Mouse (Mus musculus): ENCODE data around the gene Ctsw.

Ctsw gene

GRCm38 (mm10) chr19:5488878-5489571 lies 20.7 kb upstream of the Ctsw start:
- DNase-seq (ENCODE audit: low read depth, low spot score) = peak; percentile 98

DNA sequence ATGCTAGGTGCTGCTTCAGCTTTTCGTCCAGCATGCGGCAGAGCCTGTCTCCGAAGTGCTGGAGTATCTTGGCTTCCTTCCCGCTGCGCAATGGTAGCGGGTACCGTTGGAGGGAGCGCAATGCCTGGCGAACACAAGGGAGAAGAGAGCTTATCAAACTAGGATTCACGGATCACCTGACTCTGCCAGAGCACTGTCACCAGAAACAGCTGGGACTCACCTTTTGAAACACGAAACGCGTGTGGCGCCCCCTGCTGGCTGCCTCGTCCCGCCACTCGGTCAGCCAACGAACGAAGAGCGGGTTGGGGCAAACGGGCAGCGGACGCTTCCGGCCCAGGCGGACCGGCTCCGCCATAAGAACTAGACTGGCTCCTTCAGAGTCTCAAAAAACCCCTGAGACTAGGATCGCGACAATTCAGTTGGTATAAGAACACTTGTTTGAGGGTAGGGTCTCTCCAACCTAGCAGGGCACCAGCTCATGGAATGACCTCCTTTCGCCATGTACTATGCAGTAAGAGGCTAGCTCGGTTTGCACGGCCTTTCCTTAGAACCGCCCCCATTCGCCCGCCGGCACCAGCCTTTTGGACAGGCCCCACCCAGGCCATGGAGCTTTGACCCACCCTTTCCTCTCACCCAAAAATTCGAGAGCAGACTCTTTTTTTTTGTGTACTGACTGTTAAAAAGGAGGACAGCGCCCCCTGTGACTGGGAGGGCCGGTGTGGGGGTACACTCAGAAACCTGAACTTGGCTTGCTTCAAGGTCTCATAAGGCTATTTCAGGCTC lies 19.7 kb upstream of the Ctsw start, which contains the start of gene Mus81:
TSS of gene Mus81 (minus strand) at position 635 of the 783 bp plus-strand sequence.
- peak; percentile 96 for DNase-seq (ENCODE audit: low read depth, low spot score)

GRCm38 (mm10) chr19:5486771-5487170 lies 18.5 kb upstream of the Ctsw start:
- no peak for DNase-seq (ENCODE audit: low read depth, low spot score)

DNA sequence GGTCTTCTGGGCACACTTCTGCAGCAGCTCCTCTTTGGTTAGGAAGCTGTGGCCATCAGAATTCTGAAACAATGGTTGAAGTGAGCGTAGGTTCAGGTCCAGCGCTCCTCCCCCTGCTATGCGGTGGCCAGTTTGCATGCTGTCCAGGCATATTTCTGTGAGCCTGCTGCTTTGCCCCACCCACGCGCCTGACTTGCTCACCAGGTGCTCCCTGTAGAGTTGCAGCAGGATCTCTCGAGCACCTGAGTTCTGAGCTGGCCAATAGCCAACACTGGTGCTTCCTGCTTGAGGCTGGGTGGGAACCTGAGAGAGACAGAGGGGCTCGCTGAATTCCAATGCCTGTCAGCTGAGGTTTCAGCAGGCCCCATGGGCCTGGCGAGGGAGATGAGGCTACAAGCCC lies 18.0 kb upstream of the Ctsw start:
- DNase-seq (ENCODE audit: low read depth, low spot score) = no peak

GRCm38 (mm10) chr19:5485821-5486220 lies 17.5 kb upstream of the Ctsw start:
- no peak for DNase-seq (ENCODE audit: low read depth, low spot score)

GRCm38 (mm10) chr19:5485371-5485770 lies 17.1 kb upstream of the Ctsw start:
- no peak for DNase-seq (ENCODE audit: low read depth, low spot score)

DNA sequence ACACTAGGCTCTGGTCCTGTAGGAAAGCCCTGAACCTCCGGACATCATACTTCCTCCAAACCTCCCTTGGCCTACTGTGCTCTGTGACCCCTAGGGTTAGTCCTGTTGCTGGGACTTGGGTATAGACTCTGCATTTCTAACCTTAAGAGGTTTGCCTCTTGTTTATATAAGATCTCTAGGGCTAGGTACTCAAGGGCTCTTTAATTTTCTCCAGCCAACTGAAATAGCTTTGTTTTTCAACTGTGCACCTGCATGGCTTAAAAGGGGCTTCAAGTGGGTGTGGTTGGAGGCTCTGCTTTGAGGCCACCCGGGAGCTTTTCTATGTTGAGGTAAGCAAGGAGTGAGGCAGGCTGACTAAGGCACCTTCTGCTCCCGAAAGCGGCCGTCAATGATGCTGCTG lies 16.2 kb upstream of the Ctsw start:
- no peak for DNase-seq (ENCODE audit: low read depth, low spot score)

- DNase-seq (ENCODE audit: low read depth, low spot score) = no peak
Observed at GRCm38 (mm10) chr19:5483386-5484359, 15.4 kb upstream of the Ctsw start.

DNA sequence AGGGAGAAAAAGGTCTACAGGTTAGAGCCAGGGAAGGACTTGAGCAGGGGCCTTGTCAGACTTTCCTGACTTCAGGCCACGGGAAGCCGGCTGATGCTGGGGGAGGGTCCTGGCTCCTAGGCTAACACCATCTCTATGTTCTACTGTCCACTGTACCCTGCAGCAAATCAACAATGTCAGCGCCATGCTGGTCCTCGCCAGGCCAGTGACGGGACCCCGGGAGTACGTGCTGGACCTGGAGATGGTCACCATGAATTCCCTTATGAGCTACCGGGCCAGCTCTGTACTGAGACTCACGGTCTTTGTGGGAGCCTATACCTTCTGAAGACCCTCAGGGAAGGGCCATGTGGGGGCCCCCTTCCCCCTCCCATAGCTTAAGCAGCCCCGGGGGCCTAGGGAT lies 13.1 kb upstream of the Ctsw start:
- no peak for DNase-seq (ENCODE audit: low read depth, low spot score)

GRCm38 (mm10) chr19:5480016-5480415 lies 11.7 kb upstream of the Ctsw start:
- no peak for DNase-seq (ENCODE audit: low read depth, low spot score)

DNA sequence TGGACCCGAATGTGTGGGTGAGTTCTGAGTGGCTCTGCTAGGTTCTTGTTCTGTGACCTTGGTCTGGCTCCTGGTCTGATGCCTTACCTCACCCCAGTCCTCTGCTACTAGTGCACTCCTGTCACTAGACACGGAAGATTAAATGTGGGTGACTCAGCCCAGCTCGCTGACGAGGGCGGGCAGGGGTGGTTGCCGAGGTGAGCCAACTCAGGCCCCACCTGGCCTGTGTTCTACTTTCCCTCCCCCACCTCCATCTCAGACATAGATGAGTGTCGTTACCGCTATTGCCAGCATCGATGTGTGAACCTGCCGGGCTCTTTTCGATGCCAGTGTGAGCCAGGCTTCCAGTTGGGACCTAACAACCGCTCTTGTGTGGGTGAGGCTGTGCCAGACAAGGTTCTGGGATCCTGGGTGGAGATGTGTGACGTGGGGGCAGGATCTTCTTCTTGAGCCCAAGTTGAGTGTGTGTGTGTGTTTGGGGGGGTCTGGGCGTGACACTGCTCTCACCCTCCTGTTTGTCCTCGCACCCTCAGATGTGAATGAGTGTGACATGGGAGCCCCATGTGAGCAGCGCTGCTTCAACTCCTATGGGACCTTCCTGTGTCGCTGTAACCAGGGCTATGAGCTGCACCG lies 9.5 kb upstream of the Ctsw start:
- DNase-seq (ENCODE audit: low read depth, low spot score) = no peak

- no peak for DNase-seq (ENCODE audit: low read depth, low spot score)
Observed at GRCm38 (mm10) chr19:5477004-5477667, 8.8 kb upstream of the Ctsw start.

GRCm38 (mm10) chr19:5475069-5475714 lies 6.9 kb upstream of the Ctsw start:
- no peak for DNase-seq (ENCODE audit: low read depth, low spot score)

GRCm38 (mm10) chr19:5474281-5475068 lies 6.2 kb upstream of the Ctsw start:
- DNase-seq (ENCODE audit: low read depth, low spot score) = no peak

GRCm38 (mm10) chr19:5473720-5474119 lies 5.4 kb upstream of the Ctsw start, which contains the start of gene Efemp2:
Gene Efemp2 (plus strand): TSS chr19:5473954.
- DNase-seq (ENCODE audit: low read depth, low spot score) = peak; percentile 80

DNA sequence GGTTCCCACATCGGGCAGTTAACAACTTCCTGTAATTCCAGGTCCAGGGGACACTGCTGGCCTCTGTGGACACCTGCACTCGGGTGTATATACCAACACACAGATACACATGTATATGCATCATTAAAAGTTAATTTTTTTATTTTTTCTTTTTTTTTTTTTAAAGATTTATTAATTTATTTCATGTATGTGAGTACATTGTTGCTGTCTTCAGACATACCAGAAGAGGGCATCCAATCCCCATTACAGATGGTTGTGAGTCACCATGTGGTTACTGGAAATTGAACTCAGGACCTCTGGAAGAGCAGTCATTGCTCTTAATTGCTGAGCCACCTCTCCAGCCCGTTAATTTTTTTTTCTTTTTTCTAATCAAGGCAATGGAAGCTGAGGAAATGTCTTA lies 4.5 kb upstream of the Ctsw start:
- no peak for DNase-seq (ENCODE audit: low read depth, low spot score)

GRCm38 (mm10) chr19:5471846-5472245 lies 3.5 kb upstream of the Ctsw start:
- DNase-seq (ENCODE audit: low read depth, low spot score) = no peak

DNA sequence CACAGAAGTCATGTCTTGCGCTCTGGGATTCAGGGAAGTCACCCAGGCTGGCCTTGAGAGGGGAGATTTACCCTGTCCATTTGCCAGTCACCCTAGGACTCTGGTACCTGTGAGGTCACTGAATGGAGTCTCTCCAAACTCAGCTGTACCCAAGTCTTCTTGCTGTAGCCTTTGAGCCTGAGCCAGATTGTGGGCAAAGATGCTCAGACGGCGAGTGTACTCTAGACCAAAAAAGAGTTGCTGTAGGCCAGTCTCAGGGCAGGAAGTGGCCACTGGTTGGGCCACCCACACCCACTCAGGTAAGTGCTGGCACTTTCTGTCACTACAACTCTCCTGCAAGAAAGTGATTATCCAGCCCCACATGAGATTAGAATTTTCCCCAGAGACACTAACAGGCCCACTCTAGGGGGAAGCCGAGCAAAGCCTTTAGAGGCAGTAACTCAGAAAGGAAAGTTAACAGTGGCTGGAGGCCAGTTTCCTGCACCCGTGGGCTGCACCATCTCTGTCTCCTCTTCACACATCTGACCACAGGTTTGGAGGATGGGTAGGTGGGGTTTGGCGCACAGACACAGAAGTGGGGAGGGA lies 1.3 kb downstream of the Ctsw start:
- no peak for DNase-seq (ENCODE audit: low read depth, low spot score)

DNA sequence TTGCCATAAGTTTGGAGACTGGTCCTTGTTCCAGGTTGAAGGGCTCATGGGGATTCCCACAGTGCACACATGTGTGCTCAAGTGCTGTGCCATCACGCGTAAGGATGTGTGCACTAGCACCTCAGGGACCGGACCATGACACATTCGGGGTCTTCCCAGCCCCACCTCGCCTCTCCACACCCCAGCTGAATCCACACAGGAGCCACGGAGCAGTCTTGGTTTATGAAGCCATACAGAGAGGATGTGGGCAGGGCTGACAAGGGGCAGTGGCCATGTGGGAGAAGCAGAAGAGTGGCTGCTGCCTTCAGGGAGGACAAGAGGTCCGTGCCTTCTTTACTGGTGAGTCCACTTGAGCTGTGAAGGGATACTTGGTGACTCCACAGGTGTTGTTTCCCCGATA lies 3.3 kb downstream of the Ctsw start:
- DNase-seq (ENCODE audit: low read depth, low spot score) = no peak

All from skeletal muscle tissue, adult 2 months (tissue).